Mouse (Mus musculus) liver, adult 10 weeks (tissue): ENCODE data around the gene Nos3. TPM values are rescaled to one million over a fixed set of nuclear protein-coding genes. Genes with fewer than 3 reads are reported as not detected.

ENCODE experiments used
- polyA plus RNA-seq: library from polyadenylated mRNA; stranded (reverse); fragments of 350-450 nt; fragmentation: Illumina TruSeq; extraction: RNeasy Lipid Tissue Mini Kit (QIAGEN cat#74804); gene quantifications from one replicate; pipeline ENCODE4 v1.2.3, GENCODE M21; 2014; ENCODE audit warnings: low read depth, low replicate concordance

The Nos3 gene
- 0.19 TPM for polyA plus RNA-seq

DNA sequence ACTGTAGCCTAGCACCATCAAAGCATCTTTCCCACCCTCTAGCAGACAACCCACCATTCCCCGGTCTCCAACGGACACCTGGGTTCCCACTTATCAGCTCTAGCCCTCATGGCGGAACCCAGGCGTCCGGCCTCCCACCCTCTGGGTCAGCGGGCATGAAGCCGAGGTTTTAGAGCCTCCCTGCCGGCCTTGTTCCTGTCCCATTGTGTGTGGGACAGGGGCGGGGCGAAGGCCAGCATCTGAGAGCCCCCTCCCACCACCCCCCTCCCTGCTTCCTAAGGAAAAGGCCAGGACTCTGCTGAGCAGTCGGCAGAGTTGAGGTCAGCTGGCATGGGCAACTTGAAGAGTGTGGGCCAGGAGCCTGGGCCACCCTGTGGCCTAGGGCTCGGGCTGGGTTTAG is at the start of gene Nos3:
TSS of gene Nos3 (plus strand) at position 303 of the 400 bp plus-strand sequence.

DNA sequence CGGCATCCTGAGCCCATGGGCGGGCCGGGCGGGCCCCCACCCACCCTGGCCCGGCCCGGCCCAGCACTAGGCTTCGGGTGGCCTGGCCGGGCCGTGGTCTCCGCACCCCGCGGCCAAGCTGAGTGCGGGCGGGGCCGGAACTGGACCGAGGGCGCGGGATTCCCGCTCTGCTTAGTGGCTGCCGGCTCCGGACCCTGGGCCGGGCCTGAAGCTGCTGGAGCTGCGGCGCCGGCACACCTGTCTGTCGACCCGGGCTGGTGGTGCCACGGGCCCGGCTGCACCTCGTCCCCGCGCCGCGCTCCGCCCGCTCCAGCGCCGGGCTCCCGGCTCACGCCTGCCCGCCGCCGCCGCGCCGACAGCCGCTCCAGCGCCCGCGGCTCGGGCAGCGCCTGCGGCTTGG is 13.3 kb upstream of the Nos3 start, which contains the start of gene Kcnh2:
TSS of gene Kcnh2 (minus strand) at position 327 of the 400 bp plus-strand sequence.

DNA sequence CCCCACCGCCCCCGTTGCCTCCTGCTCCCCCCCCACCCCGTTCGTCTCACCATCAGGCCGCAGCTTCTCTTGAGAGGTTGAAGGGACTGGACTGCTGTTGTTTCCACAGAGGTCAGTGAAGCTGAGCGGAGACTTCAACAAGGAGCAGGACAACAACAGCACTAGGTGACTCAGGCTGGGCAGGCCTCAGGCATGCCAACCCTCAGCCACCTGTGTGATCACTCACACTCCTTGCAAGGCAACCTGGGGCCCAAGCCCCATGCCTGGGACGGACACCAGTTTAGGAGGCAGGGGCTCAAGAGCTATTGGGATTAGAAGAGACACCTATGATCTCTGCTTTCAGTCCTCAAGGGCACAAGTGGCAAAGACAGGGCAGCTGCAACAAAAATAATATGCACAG is 27.3 kb downstream of the Nos3 start, which contains the start of gene Atg9b:
TSS of gene Atg9b (minus strand) at position 280 of the 400 bp plus-strand sequence.

DNA sequence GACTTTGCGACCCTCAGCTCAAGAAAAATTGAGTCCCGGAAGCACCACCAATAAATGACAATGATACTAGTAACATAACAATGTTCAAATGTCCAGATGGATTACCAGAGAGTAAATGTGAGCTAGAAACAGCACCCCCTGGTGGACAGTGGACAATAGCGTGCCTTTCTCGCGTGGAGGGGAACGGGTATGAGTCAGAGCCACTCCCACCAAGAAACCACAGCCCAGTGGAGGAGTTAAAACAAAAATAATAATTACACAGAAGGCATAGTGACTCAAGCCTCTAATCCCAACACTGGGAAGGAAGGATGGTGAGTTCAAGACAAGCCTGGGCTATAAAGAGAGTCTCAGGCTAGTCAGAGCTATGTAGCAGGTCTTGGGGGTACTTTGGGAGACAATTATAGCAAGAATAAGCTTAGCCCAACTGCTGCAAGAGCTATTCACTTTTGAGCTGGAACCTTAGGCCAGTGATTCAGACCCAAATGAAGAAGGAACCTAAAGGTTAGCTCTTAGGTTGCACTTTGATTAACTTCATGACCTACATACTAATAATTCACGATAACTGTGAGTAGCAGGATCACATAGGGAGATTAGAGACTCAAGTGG is 28.9 kb downstream of the Nos3 start, which contains the start of gene Abcb8:
TSS of gene Abcb8 (plus strand) at position 272 of the 606 bp plus-strand sequence.

DNA sequence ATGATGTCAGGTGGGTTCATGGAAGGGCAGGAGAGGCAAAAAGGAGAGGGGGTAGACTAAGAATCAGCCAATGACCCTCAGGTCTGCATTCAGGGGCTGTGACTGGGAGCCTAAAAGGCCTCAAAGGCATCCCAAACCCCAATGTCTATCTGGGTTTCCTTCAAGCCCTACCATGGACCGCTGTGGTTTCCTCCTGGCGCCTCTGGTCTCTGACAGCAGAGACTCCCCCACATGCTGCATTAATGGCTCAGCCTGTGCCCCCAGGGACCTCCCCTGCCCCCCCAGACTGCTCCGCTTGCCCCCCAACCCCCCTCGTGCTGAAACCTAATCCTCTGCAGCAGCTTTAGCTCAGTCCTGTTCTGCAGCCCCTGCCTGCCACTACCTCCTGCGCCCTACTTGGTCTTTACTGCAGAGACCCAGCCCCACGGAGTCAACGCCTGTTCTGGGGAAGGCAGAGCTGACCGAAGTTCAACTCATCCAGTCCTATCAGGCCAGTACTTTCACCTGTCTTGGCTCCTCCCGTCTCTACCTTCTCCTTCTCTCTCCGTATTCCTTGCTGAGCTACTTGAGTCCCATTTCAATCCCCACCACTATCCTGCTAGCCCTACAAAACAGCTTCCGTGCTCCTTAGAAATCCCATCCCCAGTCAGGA is 48.6 kb downstream of the Nos3 start, which contains the start of gene Asic3:
TSS of gene Asic3 (plus strand) at position 351 of the 652 bp plus-strand sequence.

DNA sequence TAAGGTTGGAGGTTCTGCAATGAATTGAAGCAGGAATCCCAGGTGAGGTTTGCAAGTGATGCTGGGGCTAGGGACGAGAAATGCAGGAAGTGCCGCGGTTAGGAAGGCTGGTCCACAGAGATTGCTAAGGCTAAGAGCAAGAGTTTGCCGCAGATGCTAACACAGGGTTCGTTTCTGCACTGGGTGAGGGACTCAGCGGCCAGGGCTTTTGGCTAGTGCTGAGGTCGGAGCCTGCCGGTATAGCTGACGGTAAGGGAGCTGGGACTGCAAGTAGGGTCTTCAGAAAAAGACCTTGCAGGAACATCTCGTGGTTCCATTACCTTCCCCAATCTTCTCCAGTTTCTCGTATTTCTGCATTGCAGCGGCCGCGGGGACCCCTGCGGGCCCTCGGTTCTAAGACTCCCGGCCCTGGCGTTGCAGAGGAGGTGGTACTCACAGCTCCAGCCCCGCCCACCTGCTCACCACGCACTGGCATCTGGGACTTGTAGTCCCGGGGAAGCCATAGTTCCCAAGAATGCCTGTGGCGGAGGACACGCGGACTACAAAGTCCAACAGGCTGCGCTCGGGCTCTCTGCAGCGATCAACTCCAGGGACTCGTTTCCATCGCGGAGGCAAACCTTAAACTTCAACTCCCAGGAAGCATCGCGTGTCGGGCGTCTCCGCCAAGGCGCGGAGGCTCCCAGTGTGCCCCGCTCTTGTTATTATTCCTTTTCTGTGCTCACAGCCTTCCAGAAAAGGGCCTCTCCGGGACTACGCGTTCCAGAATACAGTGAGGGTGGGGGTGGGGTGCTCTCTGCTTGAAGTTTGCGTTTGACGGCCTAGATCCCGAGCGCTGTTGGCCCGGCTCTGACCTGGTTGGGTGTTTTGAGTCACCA is 58.8 kb downstream of the Nos3 start, which contains the start of the genes Cdk5 and Slc4a2:
TSS of gene Cdk5 (minus strand) at position 402 of the 875 bp plus-strand sequence.
TSS of gene Slc4a2 (plus strand) at position 709 of the 875 bp plus-strand sequence.

Other genes with a start within 250 kb of the Nos3 start
- 2.8 TPM for gene Nupl2, start 199.8 kb upstream of the Nos3 start, polyA plus RNA-seq
- not detected for gene Kcnh2, start 13.2 kb upstream of the Nos3 start, polyA plus RNA-seq
- not detected for gene Atg9b, start 27.3 kb downstream of the Nos3 start, polyA plus RNA-seq
- 3.7 TPM for gene Abcb8, start 28.9 kb downstream of the Nos3 start, polyA plus RNA-seq
- not detected for gene Asic3, start 48.6 kb downstream of the Nos3 start, polyA plus RNA-seq
- gene Cdk5, start 58.7 kb downstream of the Nos3 start, polyA plus RNA-seq = 11.4 TPM
- 4.2 TPM for gene Slc4a2, start 59.0 kb downstream of the Nos3 start, polyA plus RNA-seq
- gene Fastk, start 80.5 kb downstream of the Nos3 start, polyA plus RNA-seq = 6.2 TPM
- gene Tmub1, start 83.0 kb downstream of the Nos3 start, polyA plus RNA-seq = 0.82 TPM
- gene Agap3, start 87.4 kb downstream of the Nos3 start, polyA plus RNA-seq = 1.6 TPM
- not detected for gene Gbx1, start 162.4 kb downstream of the Nos3 start, polyA plus RNA-seq
- not detected for gene Asb10, start 176.2 kb downstream of the Nos3 start, polyA plus RNA-seq
- not detected for gene 4931409K22Rik, start 192.0 kb downstream of the Nos3 start, polyA plus RNA-seq
- 7.4 TPM for gene Abcf2, start 212.7 kb downstream of the Nos3 start, polyA plus RNA-seq
- gene Chpf2, start 221.9 kb downstream of the Nos3 start, polyA plus RNA-seq = 0.77 TPM